Mouse (Mus musculus): ENCODE data around the gene Gm1330. TPM values are rescaled to one million over a fixed set of nuclear protein-coding genes. Genes with fewer than 3 reads are reported as not detected.

The Gm1330 gene
- not detected for polyA plus RNA-seq (2014; fragmentation: Illumina TruSeq; extraction: RNeasy Lipid Tissue Mini Kit (QIAGEN cat#74804); ENCODE audit: low read depth, low replicate concordance)

GRCm38 (mm10) chr2:149003151-149003550 lies at the start of gene Gm1330:
Gm1330 (minus strand) TSS chr2:149003251.

GRCm38 (mm10) chr2:149017137-149017536 lies 14.1 kb upstream of the Gm1330 start, which contains the start of gene Gm10750:
Gm10750 (minus strand) TSS chr2:149017237.

Other genes with a start within 250 kb of the Gm1330 start
- not detected for gene Cst11, start 231.8 kb downstream of the Gm1330 start, polyA plus RNA-seq (2014; fragmentation: Illumina TruSeq; extraction: RNeasy Lipid Tissue Mini Kit (QIAGEN cat#74804); ENCODE audit: low read depth, low replicate concordance)
- not detected for gene 8030411F24Rik, start 221.2 kb downstream of the Gm1330 start, polyA plus RNA-seq (2014; fragmentation: Illumina TruSeq; extraction: RNeasy Lipid Tissue Mini Kit (QIAGEN cat#74804); ENCODE audit: low read depth, low replicate concordance)
- gene Cst12, start 213.9 kb downstream of the Gm1330 start, polyA plus RNA-seq (2014; fragmentation: Illumina TruSeq; extraction: RNeasy Lipid Tissue Mini Kit (QIAGEN cat#74804); ENCODE audit: low read depth, low replicate concordance) = not detected
- 132 TPM for gene Cst8, start 204.5 kb downstream of the Gm1330 start, polyA plus RNA-seq (2014; fragmentation: Illumina TruSeq; extraction: RNeasy Lipid Tissue Mini Kit (QIAGEN cat#74804); ENCODE audit: low read depth, low replicate concordance)
- not detected for gene Cst13, start 183.2 kb downstream of the Gm1330 start, polyA plus RNA-seq (2014; fragmentation: Illumina TruSeq; extraction: RNeasy Lipid Tissue Mini Kit (QIAGEN cat#74804); ENCODE audit: low read depth, low replicate concordance)
- not detected for gene Cst9, start 168.1 kb downstream of the Gm1330 start, polyA plus RNA-seq (2014; fragmentation: Illumina TruSeq; extraction: RNeasy Lipid Tissue Mini Kit (QIAGEN cat#74804); ENCODE audit: low read depth, low replicate concordance)
- gene 9230104L09Rik, start 138.2 kb downstream of the Gm1330 start, polyA plus RNA-seq (2014; fragmentation: Illumina TruSeq; extraction: RNeasy Lipid Tissue Mini Kit (QIAGEN cat#74804); ENCODE audit: low read depth, low replicate concordance) = 2.6 TPM
- 48.5 TPM for gene Cst3, start 127.6 kb downstream of the Gm1330 start, polyA plus RNA-seq (2014; fragmentation: Illumina TruSeq; extraction: RNeasy Lipid Tissue Mini Kit (QIAGEN cat#74804); ENCODE audit: low read depth, low replicate concordance)
- gene Gm10750, start 14.0 kb upstream of the Gm1330 start, polyA plus RNA-seq (2014; fragmentation: Illumina TruSeq; extraction: RNeasy Lipid Tissue Mini Kit (QIAGEN cat#74804); ENCODE audit: low read depth, low replicate concordance) = not detected

Data from adrenal gland, adult 10 weeks (tissue).